Mouse (Mus musculus): ENCODE measurements around the gene Thap11. TPM values are rescaled to one million over a fixed set of nuclear protein-coding genes. Genes with fewer than 3 reads are reported as not detected.

The Thap11 gene
- polyA plus RNA-seq, 1 experiment from 2014 or later = 31.5 TPM

GRCm38 (mm10) chr8:105866364-105867029 lies 11.6 kb downstream of the Thap11 start:
- Histone ChIP-seq H3K36me3 (replicated peaks) (peaks cover 70% of the 10 kb centered on the region), H3K9me3 (replicated peaks) (no peaks in the 10 kb centered on the region), H3K4me2 (no peak overlapping the region), H3K27me3 (no peaks in the 10 kb centered on the region), H3K9ac (no peak overlapping the region), H3K27ac (replicated peaks) (peak overlapping the region; percentile 46; the same call in 1 of the 2 replicates), H3K4me3 (replicated peaks) (no peak overlapping the region), H3K4me1 (replicated peaks) (peaks cover 67% of the 10 kb centered on the region)
- WGBS (ENCODE audit: insufficient replicate concordance) = 34% methylated on average over 6 of the region's 6 CpGs
- ATAC-seq (ENCODE audit: insufficient read depth) = 0 out of 2 replicates have a peak, but pooled peaks have one; percentile 3

DNA sequence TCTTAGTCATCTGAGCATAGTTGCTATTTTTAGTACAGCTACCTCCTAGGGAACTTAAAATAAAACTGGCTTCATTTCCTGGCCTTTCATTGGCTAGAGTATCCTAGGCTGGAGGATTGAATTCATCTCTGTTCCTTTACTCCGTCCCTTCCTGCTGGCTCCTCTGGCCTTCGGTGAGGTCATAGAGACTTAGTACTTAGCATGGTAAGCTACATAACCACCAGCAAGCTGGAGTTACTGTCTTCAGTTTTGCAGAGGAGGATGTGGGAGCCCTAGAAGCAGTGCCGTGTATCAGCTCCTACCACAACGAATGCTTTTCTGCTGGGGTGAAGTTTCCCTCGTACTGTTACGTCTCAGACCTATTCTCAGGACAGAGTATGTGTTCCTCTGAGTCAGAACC lies 19.4 kb downstream of the Thap11 start:
- no peak for ATAC-seq (ENCODE audit: insufficient read depth)
- Histone ChIP-seq H3K4me1 (replicated peaks) (peaks cover 14% of the 10 kb centered on the region; the same call in 1 of the 2 replicates), H3K36me3 (replicated peaks) (peaks cover 92% of the 10 kb centered on the region), H3K9ac (no peak overlapping the region), H3K4me2 (no peak overlapping the region), H3K9me3 (replicated peaks) (no peaks in the 10 kb centered on the region), H3K27me3 (no peaks in the 10 kb centered on the region), H3K4me3 (replicated peaks) (no peak overlapping the region), H3K27ac (replicated peaks) (no peak overlapping the region)
- 88% methylated on average over 6 of the region's 6 CpGs for WGBS (ENCODE audit: insufficient replicate concordance)

DNA sequence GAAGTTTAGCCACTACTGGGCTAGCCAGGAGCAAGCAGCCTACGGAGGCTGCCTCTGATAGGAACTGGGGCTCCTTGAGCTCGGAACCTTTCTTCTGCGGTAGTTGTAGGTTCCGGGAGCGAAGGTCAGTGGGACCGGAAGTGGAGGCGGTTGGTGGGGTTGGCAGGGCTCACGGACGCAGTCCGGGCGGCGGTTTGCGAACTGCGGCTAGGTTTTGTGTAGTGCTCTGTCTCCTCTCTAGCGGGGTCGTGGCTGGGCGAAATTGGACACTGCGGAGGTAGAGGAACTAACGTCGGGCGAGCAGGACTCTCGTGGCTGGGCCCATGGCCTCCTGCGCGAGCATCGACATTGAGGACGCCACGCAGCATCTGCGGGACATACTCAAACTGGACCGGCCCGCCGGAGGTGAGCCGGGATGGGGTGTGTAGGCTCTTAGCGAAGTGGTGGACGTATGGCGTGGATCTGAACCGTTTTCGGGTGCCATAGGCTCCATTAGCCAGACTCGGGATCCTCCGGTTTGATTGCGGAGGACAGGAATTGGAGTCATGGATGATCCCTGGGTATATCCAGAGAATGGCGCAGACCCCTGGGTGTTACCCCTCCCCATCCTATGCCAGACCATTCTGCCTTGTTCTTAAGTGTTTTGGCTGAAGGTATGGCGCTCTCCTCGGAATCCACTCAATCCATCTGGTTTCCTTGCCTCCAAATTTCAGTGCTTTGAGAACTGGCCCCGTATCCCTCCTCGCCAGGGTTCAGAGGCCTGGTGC lies 26.0 kb downstream of the Thap11 start, which contains the start of gene Edc4:
Edc4 (plus strand) TSS at position 128 of the 767 bp plus-strand sequence.
- ATAC-seq (ENCODE audit: insufficient read depth) = peak; percentile 78
- Histone ChIP-seq H3K27me3 (no peaks in the 10 kb centered on the region), H3K9me3 (replicated peaks) (no peaks in the 10 kb centered on the region), H3K36me3 (replicated peaks) (peaks cover 57% of the 10 kb centered on the region), H3K9ac (peak within 1 kb of the TSS; percentile 82), H3K4me2 (peak within 1 kb of the TSS; percentile 79), H3K4me3 (replicated peaks) (peak within 1 kb of the TSS; percentile 76), H3K4me1 (replicated peaks) (peaks cover 30% of the 10 kb centered on the region), H3K27ac (replicated peaks) (peak within 1 kb of the TSS; percentile 67)
- WGBS (ENCODE audit: insufficient replicate concordance) = under 1% methylated on average over 45 of the region's 45 CpGs

- peaks cover 91% of the 10 kb centered on the region for H3K36me3 ChIP-seq (replicated peaks)
- 91% methylated on average over 12 of the region's 12 CpGs for WGBS (ENCODE audit: insufficient replicate concordance)
- H3K4me1 ChIP-seq (replicated peaks) = 0 out of 2 replicates have a peak, but pooled peaks cover 3% of the 10 kb centered on the region
Observed at GRCm38 (mm10) chr8:105889756-105890465, 35.0 kb downstream of the Thap11 start.

DNA sequence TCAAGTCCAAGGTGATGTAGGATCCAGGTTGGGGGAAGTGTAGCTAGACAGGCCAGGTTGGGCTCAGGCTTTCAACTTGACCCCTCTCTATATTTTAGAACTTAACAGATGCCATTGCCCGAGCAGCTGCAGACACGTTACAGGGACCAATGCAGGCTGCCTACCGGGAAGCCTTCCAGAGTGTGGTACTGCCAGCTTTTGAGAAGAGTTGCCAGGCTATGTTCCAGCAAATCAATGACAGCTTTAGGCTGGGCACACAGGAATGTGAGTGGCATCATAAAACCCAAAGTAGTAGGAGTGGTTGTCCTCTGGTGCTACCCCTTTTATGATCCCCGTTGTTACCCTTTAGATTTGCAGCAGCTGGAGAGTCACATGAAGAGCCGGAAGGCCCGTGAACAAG lies 35.9 kb downstream of the Thap11 start:
- ATAC-seq (ENCODE audit: insufficient read depth) = no peak
- no peak overlapping the region for H3K4me3 ChIP-seq (replicated peaks)
- no peaks in the 10 kb centered on the region for H3K9me3 ChIP-seq (replicated peaks)
- no peak overlapping the region for H3K4me2 ChIP-seq
- peaks cover 83% of the 10 kb centered on the region for H3K36me3 ChIP-seq (replicated peaks)
- no peak overlapping the region for H3K9ac ChIP-seq
- 81% methylated on average over 6 of the region's 6 CpGs for WGBS (ENCODE audit: insufficient replicate concordance)
- H3K4me1 ChIP-seq (replicated peaks) = 0 out of 2 replicates have a peak, but pooled peaks cover 3% of the 10 kb centered on the region
- H3K27me3 ChIP-seq = no peaks in the 10 kb centered on the region
- no peak overlapping the region for H3K27ac ChIP-seq (replicated peaks)

More at GRCm38 (mm10) chr8:105889756-105890465, 35.0 kb downstream of the Thap11 start:
- Histone ChIP-seq H3K9ac (no peak overlapping the region), H3K27me3 (no peaks in the 10 kb centered on the region), H3K4me3 (replicated peaks) (no peak overlapping the region), H3K4me2 (no peak overlapping the region), H3K9me3 (replicated peaks) (no peaks in the 10 kb centered on the region), H3K27ac (replicated peaks) (no peak overlapping the region)
- no peak for ATAC-seq (ENCODE audit: insufficient read depth)

- H3K4me2 ChIP-seq = no peak overlapping the region
- ATAC-seq (ENCODE audit: insufficient read depth) = 0 out of 2 replicates have a peak, but pooled peaks have one; percentile 16
- no peak overlapping the region for H3K4me3 ChIP-seq (replicated peaks)
- H3K4me1 ChIP-seq (replicated peaks) = 0 out of 2 replicates have a peak, but pooled peaks cover 3% of the 10 kb centered on the region
- H3K27me3 ChIP-seq = no peaks in the 10 kb centered on the region
- H3K9me3 ChIP-seq (replicated peaks) = no peaks in the 10 kb centered on the region
- WGBS (ENCODE audit: insufficient replicate concordance) = 79% methylated on average over 6 of the region's 6 CpGs
- H3K36me3 ChIP-seq (replicated peaks) = peaks cover 68% of the 10 kb centered on the region
- H3K27ac ChIP-seq (replicated peaks) = no peak overlapping the region
- no peak overlapping the region for H3K9ac ChIP-seq
Observed at GRCm38 (mm10) chr8:105892432-105892831, 37.5 kb downstream of the Thap11 start.

DNA sequence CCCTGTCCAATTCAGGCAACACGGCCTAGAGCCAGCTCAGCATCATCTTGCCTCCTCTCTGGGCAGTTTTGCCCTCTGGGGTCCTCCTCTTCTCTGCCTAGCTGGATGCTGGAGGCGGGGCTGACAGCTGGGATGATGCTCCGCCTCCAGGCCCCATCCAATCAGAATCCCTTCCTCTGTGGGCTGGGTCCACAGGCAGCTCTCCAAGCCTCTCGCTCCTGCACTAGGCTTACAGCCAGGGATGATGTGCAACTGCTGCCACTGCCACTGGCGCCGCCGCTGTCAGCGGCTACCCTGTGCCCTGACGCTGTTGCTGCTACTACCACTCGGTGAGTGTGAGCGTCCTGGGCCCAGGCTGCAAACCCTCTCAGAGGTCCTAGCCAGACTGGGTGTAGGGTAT lies 38.4 kb downstream of the Thap11 start, which contains the start of gene Nrn1l:
Nrn1l (plus strand) TSS at position 229 of the 400 bp plus-strand sequence.
- ATAC-seq (ENCODE audit: insufficient read depth) = peak; percentile 56
- 43% methylated on average over 11 of the region's 11 CpGs for WGBS (ENCODE audit: insufficient replicate concordance)
- no peak within 1 kb of the TSS for H3K27ac ChIP-seq (replicated peaks)
- H3K9ac ChIP-seq = no peak within 1 kb of the TSS
- peaks cover 59% of the 10 kb centered on the region for H3K36me3 ChIP-seq (replicated peaks)
- H3K9me3 ChIP-seq (replicated peaks) = no peaks in the 10 kb centered on the region
- no peak within 1 kb of the TSS for H3K4me3 ChIP-seq (replicated peaks)
- no peak within 1 kb of the TSS for H3K4me2 ChIP-seq
- H3K4me1 ChIP-seq (replicated peaks) = 0 out of 2 replicates have a peak, but pooled peaks cover 3% of the 10 kb centered on the region
- H3K27me3 ChIP-seq = no peaks in the 10 kb centered on the region

- 70% methylated on average over 9 of the region's 9 CpGs for WGBS (ENCODE audit: insufficient replicate concordance)
- no peak overlapping the region for H3K4me3 ChIP-seq (replicated peaks)
- no peak overlapping the region for H3K4me2 ChIP-seq
- no peak overlapping the region for H3K9ac ChIP-seq
- ATAC-seq (ENCODE audit: insufficient read depth) = no peak
- peaks cover 24% of the 10 kb centered on the region for H3K4me1 ChIP-seq (replicated peaks)
- H3K36me3 ChIP-seq (replicated peaks) = peaks cover 13% of the 10 kb centered on the region
- no peaks in the 10 kb centered on the region for H3K27me3 ChIP-seq
- no peak overlapping the region for H3K27ac ChIP-seq (replicated peaks)
- H3K9me3 ChIP-seq (replicated peaks) = no peaks in the 10 kb centered on the region
Observed at GRCm38 (mm10) chr8:105897801-105898480, 43.0 kb downstream of the Thap11 start.

GRCm38 (mm10) chr8:105900180-105900940 lies 45.4 kb downstream of the Thap11 start, which contains the start of gene Pskh1:
Pskh1 (plus strand) TSS chr8:105900441.
- Histone ChIP-seq H3K4me3 (replicated peaks) (peak within 1 kb of the TSS; percentile 97), H3K27ac (replicated peaks) (peak within 1 kb of the TSS; percentile 96), H3K9me3 (replicated peaks) (no peaks in the 10 kb centered on the region), H3K4me2 (peak within 1 kb of the TSS; percentile 77), H3K27me3 (no peaks in the 10 kb centered on the region), H3K4me1 (replicated peaks) (peaks cover 21% of the 10 kb centered on the region), H3K36me3 (replicated peaks) (no peaks in the 10 kb centered on the region), H3K9ac (peak within 1 kb of the TSS; percentile 99)
- peak; percentile 93 for ATAC-seq (ENCODE audit: insufficient read depth)
- WGBS (ENCODE audit: insufficient replicate concordance) = under 1% methylated on average over 68 of the region's 68 CpGs
